Comparison of ENCODE assay signal across 8 mouse cellular contexts in the genomic region with DNA sequence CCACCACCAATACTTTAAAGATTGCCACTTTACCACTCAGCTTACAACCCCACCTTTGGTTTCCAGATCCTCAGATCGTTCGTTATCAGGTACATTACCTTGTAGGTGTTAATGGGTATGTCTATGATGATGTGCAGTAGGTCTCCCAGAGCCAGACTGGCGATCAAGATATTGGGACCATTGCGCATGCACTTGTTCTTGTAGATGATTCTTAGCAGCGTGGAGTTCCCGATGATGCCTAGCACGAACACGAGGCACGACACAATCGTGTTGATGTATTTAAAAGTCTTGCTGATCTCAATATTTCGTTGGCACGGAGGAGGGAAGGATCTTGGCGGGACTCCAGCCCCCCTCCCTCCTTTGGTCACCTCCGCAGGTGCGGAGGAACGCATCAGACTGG. TPM values are rescaled to one million over a fixed set of nuclear protein-coding genes. Genes with fewer than 3 reads are reported as not detected.
A peak's percentile ranks its signal among the peaks of the same experiment; 100 is the strongest.
DNase-seq lines count a peak whose midpoint lies in the region; ATAC-seq and TF ChIP-seq lines count a peak whose summit lies in the region.

No protein-coding gene starts in this region.

- TF ChIP-seq POLR2A in small intestine, adult 2 months (IDR thresholded peaks at IDR 0.05; ENCODE audit: low read depth, low read length), result no peak

- no peaks in the 10 kb centered on the region for H3K9me3 ChIP-seq in heart, embryonic 14.5 days (ENCODE audit: control insufficient read depth, low read length)
- H3K9me3 ChIP-seq in limb, embryonic 13.5 days, result no peaks in the 10 kb centered on the region

- DNase-seq in gastrocnemius, postnatal 10 days, result peak; percentile 9
- no peak for DNase-seq in gastrocnemius, postnatal 4 days (ENCODE audit: low spot score in 2 of 2)
- peak; percentile 4 for DNase-seq in ES-CJ7 (ENCODE audit: low read depth, low spot score)
- no peak for DNase-seq in thymus, postnatal 10 days (ENCODE audit: low spot score in 2 of 2)
- DNase-seq in gastrocnemius, adult 8-10 months (ENCODE audit: low spot score in 2 of 2), result no peak

- H3K36me3 ChIP-seq in heart, embryonic 14.5 days (ENCODE audit: control insufficient read depth, insufficient read depth, low read length), result no peaks in the 10 kb centered on the region
- H3K36me3 ChIP-seq in limb, embryonic 13.5 days, result no peaks in the 10 kb centered on the region
- no peaks in the 10 kb centered on the region for H3K36me3 ChIP-seq in small intestine, adult 2 months (ENCODE audit: control insufficient read depth, insufficient read depth, low read length)

- H3K4me1 ChIP-seq in heart, embryonic 14.5 days (ENCODE audit: control insufficient read depth in 2 of 2, insufficient read depth in 2 of 2, low read length in 2 of 2), result peaks cover 0 to 6% of the 10 kb centered on the region in 2 experiments; a peak in 2 of 4 replicates
- H3K4me1 ChIP-seq in limb, embryonic 13.5 days, result peaks cover 13% of the 10 kb centered on the region
- H3K4me1 ChIP-seq in small intestine, adult 2 months (ENCODE audit: control insufficient read depth, insufficient read depth, insufficient read length, low read length), result no peaks in the 10 kb centered on the region

- no peak for TF ChIP-seq CTCF in small intestine, adult 2 months (IDR thresholded peaks at IDR 0.05; ENCODE audit: extremely low read depth, insufficient read length, insufficient replicate concordance, low read depth, low read length)

- H3K4me3 ChIP-seq in heart, embryonic 14.5 days (ENCODE audit: control insufficient read depth in 1 of 2, insufficient read depth in 1 of 2, low read depth in 1 of 2, low read length in 2 of 2), result peak overlapping the region; percentile 50 to 53
- H3K4me3 ChIP-seq in limb, embryonic 13.5 days, result peak overlapping the region; percentile 52
- peak overlapping the region; percentile 52 for H3K4me3 ChIP-seq in small intestine, adult 2 months (ENCODE audit: low read depth, low read length)

- H3K27me3 ChIP-seq in heart, embryonic 14.5 days (ENCODE audit: control insufficient read depth, insufficient read depth, low read length), result no peaks in the 10 kb centered on the region
- H3K27me3 ChIP-seq in limb, embryonic 13.5 days, result peaks cover 43% of the 10 kb centered on the region
- H3K27me3 ChIP-seq in small intestine, adult 2 months (ENCODE audit: control insufficient read depth, insufficient read depth, low read length), result no peaks in the 10 kb centered on the region

- peak overlapping the region; percentile 74 for H3K9ac ChIP-seq in heart, embryonic 14.5 days (ENCODE audit: low read length)
- H3K9ac ChIP-seq in limb, embryonic 13.5 days, result peak overlapping the region; percentile 58; the same call in 1 of the 2 replicates

- 9% methylated on average over 16 of the region's 16 CpGs for WGBS in heart, embryonic 14.5 days
- 13% methylated on average over 16 of the region's 16 CpGs for WGBS in limb, embryonic 13.5 days
- 11% methylated on average over 16 of the region's 16 CpGs for WGBS in small intestine, adult 2 months

- H3K27ac ChIP-seq in heart, embryonic 14.5 days (replicated peaks in 1 of 2; ENCODE audit: control insufficient read depth in 1 of 2, insufficient read depth in 1 of 2, low read depth in 2 of 2, low read length in 2 of 2), result peak overlapping the region; percentile 66 to 70
- H3K27ac ChIP-seq in limb, embryonic 13.5 days, result no peak overlapping the region
- H3K27ac ChIP-seq in small intestine, adult 2 months (ENCODE audit: insufficient read depth, low read depth, low read length), result peak overlapping the region; percentile 35; the same call in 1 of the 2 replicates

- no peak for ATAC-seq in heart, embryonic 14.5 days (ENCODE audit: insufficient number of reproducible peaks, insufficient read depth, low FRiP score, low read depth)
- ATAC-seq in limb, embryonic 13.5 days (ENCODE audit: low FRiP score, low read depth), result no peak; the same call in 1 of the 2 replicates

- H3K4me2 ChIP-seq in heart, embryonic 14.5 days (ENCODE audit: low read length), result peak overlapping the region; percentile 85
- H3K4me2 ChIP-seq in limb, embryonic 13.5 days (replicated peaks), result peak overlapping the region; percentile 93

RNA-seq across cellular contexts. Expression of gene Ednrb, which starts 1.3 kb away (rescaled TPM):
- 10 to 100 TPM; 19.1 to 19.7 TPM for total RNA-seq in gastrocnemius, postnatal 10 days (2021)
- 10 to 100 TPM; 35.0 to 37.0 TPM for total RNA-seq in gastrocnemius, postnatal 4 days (2021)
- 107 and 114 TPM in 2 replicates for polyA plus RNA-seq in heart, embryonic 14.5 days (2014; fragmentation: Nextera tagmentation; extraction: Ambion mirVana)
- polyA plus RNA-seq in limb, embryonic 13.5 days (2015; fragmentation: Nextera tagmentation; extraction: Ambion mirVana), result 21.8 and 21.9 TPM in 2 replicates
- polyA plus RNA-seq in small intestine, adult 2 months (2012; rRNA removed), result 1.9 and 5.1 TPM in 2 replicates
- 1 to 10 TPM; 4.0 to 6.4 (median 5.2) TPM for total RNA-seq in gastrocnemius, adult 8-10 months (2022)

Comparison
In these comparisons a context has a peak if more than half of its experiments do, and no peak if none do; other contexts are left out.
1. DNase-seq: peak in gastrocnemius, postnatal 10 days (single experiment) and ES-CJ7 (single experiment); none in gastrocnemius, postnatal 4 days (0 of 2), thymus, postnatal 10 days (0 of 2) and gastrocnemius, adult 8-10 months (0 of 2).
2. Peak in every context shown above with its lines, with median percentiles within 50 percentile points of each other: H3K4me3 ChIP-seq.